Mouse (Mus musculus) kidney, postnatal 0 days (tissue): Measurements from ENCODE around the gene Mrpl23. TPM values are rescaled to one million over a fixed set of nuclear protein-coding genes. Genes with fewer than 3 reads are reported as not detected.

Source experiments
- ATAC-seq: fragments of 200-750 bp; cut with Nextera tagmentation; replicated peaks from 2 replicates; pipeline ENCODE4 v1.8.0; 2017; ENCODE audit warnings: low read depth, moderate number of reproducible peaks, moderate TSS enrichment, moderate library complexity; ENCODE audit not compliant: low FRiP score
- DNase-seq: peaks from one replicate; pipeline ENCODE4 v3.0.0-alpha.2; 2016; ENCODE audit warnings: low spot score
- H3K27ac ChIP-seq: fragments of 300-500 bp; sonication (generic); 2 replicates; pipeline ENCODE4 v1.5.1; 2014; ENCODE audit warnings: mild to moderate bottlenecking
- H3K27me3 ChIP-seq: fragments of 300-500 bp; sonication (generic); 2 replicates; pipeline ENCODE4 v1.6.1; 2014; ENCODE audit warnings: low read length, mixed read lengths; ENCODE audit not compliant: insufficient read depth
- H3K36me3 ChIP-seq: fragments of 300-500 bp; sonication (generic); 2 replicates; pipeline ENCODE4 v1.6.1; 2014; ENCODE audit warnings: low read length, mixed read lengths; ENCODE audit not compliant: insufficient read depth
- H3K4me1 ChIP-seq: fragments of 300-500 bp; sonication (generic); replicated peaks from 2 replicates; pipeline ENCODE4 v1.6.1; 2014; ENCODE audit warnings: antibody characterized with exemption, low read length, mixed read lengths; ENCODE audit not compliant: insufficient read depth
- H3K4me2 ChIP-seq: fragments of 300-500 bp; sonication (generic); 2 replicates; pipeline ENCODE4 v1.6.1; 2014; ENCODE audit warnings: mild to moderate bottlenecking, low read length, moderate library complexity, mixed read lengths
- H3K4me3 ChIP-seq: fragments of 300-500 bp; sonication (generic); replicated peaks from 2 replicates; pipeline ENCODE4 v1.5.1; 2014; ENCODE audit warnings: low read depth, low read length
- H3K9ac ChIP-seq: fragments of 300-500 bp; sonication (generic); 2 replicates; pipeline ENCODE4 v1.6.1; 2014; ENCODE audit warnings: low read depth, low read length
- H3K9me3 ChIP-seq: fragments of 300-500 bp; sonication (generic); replicated peaks from 2 replicates; pipeline ENCODE4 v1.6.1; 2016; ENCODE audit warnings: low read length, inconsistent platforms, mixed read lengths
- CTCF ChIP-seq: IDR thresholded peaks from 2 replicates; pipeline ENCODE4 v1.5.1; 2016; ENCODE audit warnings: antibody characterized with exemption, low read depth, mild to moderate bottlenecking, moderate library complexity
- WGBS: fragments of 180-500 bp; shearing (Covaris S2); extraction: QIAGEN DNeasy Blood & Tissue Kit; methylation state at CpG from one replicate; pipeline ENCODE4 v1.1.7; 2014; 5-methylcytosine and 5-hydroxymethylcytosine counted together
- polyA plus RNA-seq: library from polyadenylated mRNA; unstranded; fragments of >200 nt; fragmentation: Nextera tagmentation; extraction: Ambion mirVana; gene quantifications from 2 replicates; pipeline ENCODE4 v1.2.1, GENCODE M21; 2015

Mrpl23 gene
- polyA plus RNA-seq, 1 experiment from 2014 or later, result 22.6 TPM

GRCm38 (mm10) chr7:142561856-142562404 lies 29.4 kb downstream of the Mrpl23 start:
- DNase-seq (no peak), ATAC-seq (no peak)
- no peak for TF ChIP-seq CTCF
- WGBS, result 44% methylated on average over 4 of the region's 4 CpGs
- no peak overlapping the region for H3K4me3 ChIP-seq
- peaks cover 30% of the 10 kb centered on the region for H3K4me1 ChIP-seq
- no peak overlapping the region for H3K27ac ChIP-seq
- H3K4me2 ChIP-seq, result no peak overlapping the region
- H3K9ac ChIP-seq, result no peak overlapping the region
- no peaks in the 10 kb centered on the region for H3K36me3 ChIP-seq
- H3K27me3 ChIP-seq, result no peaks in the 10 kb centered on the region
- no peaks in the 10 kb centered on the region for H3K9me3 ChIP-seq

DNA sequence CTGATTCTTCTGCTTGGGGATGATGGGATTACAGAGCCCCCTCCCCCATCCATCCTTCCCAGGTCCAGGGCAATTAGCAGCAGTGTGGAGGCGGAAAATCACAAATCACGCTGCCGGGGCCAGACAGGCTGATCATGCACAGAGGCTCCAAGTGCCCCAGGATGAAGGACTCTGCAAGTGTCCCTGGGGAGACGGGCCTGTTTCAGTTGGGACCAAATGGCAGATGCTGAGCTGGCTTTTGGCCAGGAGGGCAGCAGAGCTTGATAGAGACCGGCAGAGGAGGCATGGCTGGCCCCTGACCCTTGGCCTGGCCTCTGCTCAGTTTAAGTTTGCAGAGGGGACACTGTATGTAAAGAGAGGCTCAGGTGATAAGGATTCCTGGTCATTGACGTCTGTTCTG lies 30.7 kb downstream of the Mrpl23 start:
- WGBS, result 34% methylated on average over 6 of the region's 6 CpGs
- DNase-seq (no peak), ATAC-seq (no peak)
- Histone ChIP-seq H3K4me1 (peaks cover 30% of the 10 kb centered on the region), H3K27me3 (no peaks in the 10 kb centered on the region), H3K36me3 (no peaks in the 10 kb centered on the region), H3K9ac (no peak overlapping the region), H3K4me2 (no peak overlapping the region), H3K9me3 (no peaks in the 10 kb centered on the region), H3K4me3 (no peak overlapping the region), H3K27ac (no peak overlapping the region)
- no peak for TF ChIP-seq CTCF

GRCm38 (mm10) chr7:142564955-142565643 lies 32.6 kb downstream of the Mrpl23 start:
- Histone ChIP-seq H3K36me3 (no peaks in the 10 kb centered on the region), H3K4me3 (no peak overlapping the region), H3K27ac (peak overlapping the region; percentile 21; the same call in 1 of the 2 replicates), H3K27me3 (no peaks in the 10 kb centered on the region), H3K9ac (no peak overlapping the region), H3K4me2 (no peak overlapping the region), H3K9me3 (no peaks in the 10 kb centered on the region), H3K4me1 (peaks cover 34% of the 10 kb centered on the region)
- TF ChIP-seq CTCF, result no peak
- 27% methylated on average over 11 of the region's 11 CpGs for WGBS
- DNase-seq (peak; percentile 61), ATAC-seq (peak; percentile 44)

GRCm38 (mm10) chr7:142566512-142566911 lies 34.0 kb downstream of the Mrpl23 start:
- Histone ChIP-seq H3K27ac (no peak overlapping the region), H3K9me3 (no peaks in the 10 kb centered on the region)
- no peak for ATAC-seq

DNA sequence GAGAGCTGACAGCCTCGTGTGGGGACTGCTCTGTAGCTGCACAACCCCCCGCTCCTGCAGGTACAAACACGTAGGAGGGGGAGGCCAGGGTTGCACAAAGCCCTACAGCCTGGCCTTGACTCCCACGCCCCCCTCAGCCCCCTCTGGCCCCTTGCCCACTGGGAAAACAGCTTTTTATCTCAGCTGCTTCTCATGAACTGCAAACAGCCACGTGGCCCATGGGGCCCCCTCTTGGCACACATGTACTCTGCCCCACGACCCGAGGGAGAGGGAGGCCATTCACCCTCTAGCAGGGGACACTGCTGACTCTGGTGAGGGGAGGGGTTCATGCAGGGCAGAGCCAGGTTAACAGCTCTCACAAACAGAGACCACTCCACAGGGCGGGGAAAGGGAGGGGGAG lies 36.5 kb downstream of the Mrpl23 start:
- no peak overlapping the region for H3K4me2 ChIP-seq
- ATAC-seq, result 0 out of 2 replicates have a peak, but pooled peaks have one; percentile 9
- WGBS, result 27% methylated on average over 8 of the region's 8 CpGs
- no peaks in the 10 kb centered on the region for H3K27me3 ChIP-seq
- H3K9me3 ChIP-seq, result no peaks in the 10 kb centered on the region
- peaks cover 36% of the 10 kb centered on the region for H3K4me1 ChIP-seq
- H3K27ac ChIP-seq, result no peak overlapping the region
- DNase-seq, result no peak
- H3K4me3 ChIP-seq, result no peak overlapping the region
- H3K9ac ChIP-seq, result no peak overlapping the region
- H3K36me3 ChIP-seq, result no peaks in the 10 kb centered on the region
- no peak for TF ChIP-seq CTCF

More at GRCm38 (mm10) chr7:142566512-142566911, 34.0 kb downstream of the Mrpl23 start:
- no peak for TF ChIP-seq CTCF
- WGBS, result 66% methylated on average over 9 of the region's 9 CpGs
- Histone ChIP-seq H3K4me2 (no peak overlapping the region), H3K4me1 (peaks cover 31% of the 10 kb centered on the region), H3K9ac (no peak overlapping the region), H3K4me3 (no peak overlapping the region), H3K36me3 (no peaks in the 10 kb centered on the region), H3K27me3 (no peaks in the 10 kb centered on the region)
- no peak for DNase-seq

DNA sequence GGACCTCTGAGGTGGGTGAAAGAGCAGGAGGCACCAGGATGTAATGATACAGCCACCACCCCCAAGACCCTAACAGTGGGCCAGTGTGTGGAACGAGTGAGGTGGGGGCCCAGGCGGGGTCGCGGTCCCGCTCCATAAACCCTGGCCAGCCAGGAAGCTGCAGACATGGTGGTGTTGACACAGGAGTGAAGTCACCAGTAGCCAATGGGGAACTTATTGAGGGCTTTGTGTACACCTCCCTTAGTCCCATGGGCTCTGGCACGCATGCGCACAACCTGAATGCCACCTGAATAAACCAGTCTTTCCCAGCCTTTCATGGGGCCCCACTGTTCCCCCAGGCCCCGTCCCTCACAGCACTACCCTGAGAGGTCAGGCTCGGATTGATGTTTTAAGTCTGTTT lies 38.1 kb downstream of the Mrpl23 start:
- TF ChIP-seq CTCF, result no peak
- no peak overlapping the region for H3K4me2 ChIP-seq
- H3K36me3 ChIP-seq, result no peaks in the 10 kb centered on the region
- H3K9ac ChIP-seq, result no peak overlapping the region
- H3K27me3 ChIP-seq, result no peaks in the 10 kb centered on the region
- no peak overlapping the region for H3K4me3 ChIP-seq
- peak overlapping the region; percentile 77 for H3K27ac ChIP-seq
- ATAC-seq (peak; percentile 82), DNase-seq (peak; percentile 86)
- no peaks in the 10 kb centered on the region for H3K9me3 ChIP-seq
- peaks cover 29% of the 10 kb centered on the region for H3K4me1 ChIP-seq
- WGBS, result 30% methylated on average over 9 of the region's 9 CpGs
